Mouse (Mus musculus) right cerebral cortex, postnatal 25 days (tissue): ENCODE results near the gene Olfr889.
"Not testable (repeated sequence)": the region's sequence is repeated elsewhere in the genome, so short reads cannot be mapped to it uniquely, and the experiment has no call there.

Experiments
- DNase-seq: peaks from one replicate; pipeline ENCODE4 v3.0.0; 2022

Gene Olfr889

DNA sequence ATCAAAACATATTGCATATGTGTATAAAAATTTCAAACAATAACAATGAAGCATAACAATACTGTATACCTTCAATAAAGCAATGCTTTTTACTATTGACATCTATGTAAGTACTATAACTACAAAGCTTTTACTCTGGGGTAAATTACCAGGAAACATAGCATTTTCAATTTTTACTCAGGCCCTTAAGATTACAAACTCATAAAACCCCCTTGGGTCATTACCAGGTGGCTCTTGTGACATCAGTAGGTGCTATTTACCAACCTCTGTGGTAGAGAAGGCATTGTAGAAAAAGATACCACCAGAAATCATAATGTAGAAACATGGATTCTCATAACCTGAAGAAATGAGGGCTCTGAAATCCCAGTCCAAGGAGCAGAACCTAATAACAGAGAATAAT is at the start of gene Olfr889:
Gene Olfr889 (plus strand): TSS at position 301 of the 400 bp plus-strand sequence.
- DNase-seq: no peak

- no peak for DNase-seq
These were observed 31.2 kb upstream of the Olfr889 start, which contains the start of gene Olfr887 for GRCm38 (mm10) chr9:38083772-38084171. Olfr887 (plus strand) TSS chr9:38084072.

GRCm38 (mm10) chr9:38107828-38108227 is 7.2 kb upstream of the Olfr889 start, which contains the start of gene Olfr888:
Olfr888 (plus strand) TSS chr9:38108128.
- no peak for DNase-seq

DNA sequence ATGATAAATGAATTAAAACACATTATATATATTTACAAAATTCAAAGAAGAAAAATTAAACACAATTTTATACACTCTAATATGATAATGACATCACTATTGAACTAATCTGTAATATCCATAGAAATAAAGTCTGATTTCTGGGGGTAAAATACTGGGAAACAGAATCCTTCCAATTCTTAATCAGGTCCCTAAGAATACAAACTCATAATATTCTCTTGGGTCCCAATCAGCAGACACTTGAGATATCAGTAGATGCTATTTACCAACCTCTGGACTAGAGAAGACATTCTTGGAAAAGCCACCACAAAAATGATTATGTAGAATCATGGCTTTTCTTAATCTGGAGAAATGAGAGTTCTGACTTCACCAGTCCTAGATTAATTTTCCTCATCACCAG is 27.2 kb downstream of the Olfr889 start, which contains the start of gene Olfr890:
Gene Olfr890 (plus strand): TSS at position 301 of the 400 bp plus-strand sequence.
- DNase-seq: no peak

DNA sequence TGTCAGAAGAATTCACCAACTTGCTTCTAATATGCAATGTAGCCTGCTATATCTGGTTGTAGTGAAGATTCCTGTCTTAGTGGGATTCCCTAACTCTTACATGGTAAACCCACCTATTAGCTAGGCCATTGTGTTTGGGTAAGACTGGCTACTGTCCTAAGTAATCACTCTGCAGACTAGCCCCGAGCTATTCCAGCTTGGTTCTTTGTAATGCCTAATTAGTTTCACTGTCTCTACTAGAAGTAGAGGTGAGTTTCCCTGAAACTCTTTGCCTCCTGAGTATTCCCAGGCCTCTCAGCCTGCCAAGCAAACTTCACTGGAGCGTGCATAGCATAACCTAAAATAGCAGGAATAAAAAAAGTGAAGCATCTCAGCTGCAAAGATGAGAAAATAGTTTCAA is 53.3 kb downstream of the Olfr889 start:
- not testable (repeated sequence) for DNase-seq
